Mouse (Mus musculus): ENCODE data around the gene Wdr76. TPM values are rescaled to one million over a fixed set of nuclear protein-coding genes. Genes with fewer than 3 reads are reported as not detected.

Gene Wdr76
- polyA plus RNA-seq (2015; fragmentation: Illumina TruSeq; extraction: RNeasy Lipid Tissue Mini Kit (QIAGEN cat#74804); ENCODE audit: low read depth, low replicate concordance): 2.9 TPM

GRCm38 (mm10) chr2:121505942-121506882 lies at the start of gene Wdr76, which contains the start of gene Mfap1a:
Gene Wdr76, plus strand, starts transcription at chr2:121506723.
Gene Mfap1a, minus strand, starts transcription at chr2:121506665.

GRCm38 (mm10) chr2:121473301-121474179 lies 33.0 kb upstream of the Wdr76 start, which contains the start of gene Mfap1b:
Gene Mfap1b, minus strand, starts transcription at chr2:121474067.

Other genes with a start within 250 kb of the Wdr76 start
- 59.2 TPM for gene Trp53bp1, start 235.3 kb upstream of the Wdr76 start, polyA plus RNA-seq (2015; fragmentation: Illumina TruSeq; extraction: RNeasy Lipid Tissue Mini Kit (QIAGEN cat#74804); ENCODE audit: low read depth, low replicate concordance)
- 275 TPM for gene Map1a, start 217.1 kb upstream of the Wdr76 start, polyA plus RNA-seq (2015; fragmentation: Illumina TruSeq; extraction: RNeasy Lipid Tissue Mini Kit (QIAGEN cat#74804); ENCODE audit: low read depth, low replicate concordance)
- gene Ppip5k1, start 151.3 kb upstream of the Wdr76 start, polyA plus RNA-seq (2015; fragmentation: Illumina TruSeq; extraction: RNeasy Lipid Tissue Mini Kit (QIAGEN cat#74804); ENCODE audit: low read depth, low replicate concordance): 84.3 TPM
- gene Ckmt1, start 149.0 kb upstream of the Wdr76 start, polyA plus RNA-seq (2015; fragmentation: Illumina TruSeq; extraction: RNeasy Lipid Tissue Mini Kit (QIAGEN cat#74804); ENCODE audit: low read depth, low replicate concordance): 338 TPM
- 0.31 TPM for gene Strc, start 119.6 kb upstream of the Wdr76 start, polyA plus RNA-seq (2015; fragmentation: Illumina TruSeq; extraction: RNeasy Lipid Tissue Mini Kit (QIAGEN cat#74804); ENCODE audit: low read depth, low replicate concordance)
- gene Pdia3, start 92.9 kb upstream of the Wdr76 start, polyA plus RNA-seq (2015; fragmentation: Illumina TruSeq; extraction: RNeasy Lipid Tissue Mini Kit (QIAGEN cat#74804); ENCODE audit: low read depth, low replicate concordance): 198 TPM
- gene Catsper2, start 92.9 kb upstream of the Wdr76 start, polyA plus RNA-seq (2015; fragmentation: Illumina TruSeq; extraction: RNeasy Lipid Tissue Mini Kit (QIAGEN cat#74804); ENCODE audit: low read depth, low replicate concordance): 3.2 TPM
- not detected for gene Ell3, start 62.4 kb upstream of the Wdr76 start, polyA plus RNA-seq (2015; fragmentation: Illumina TruSeq; extraction: RNeasy Lipid Tissue Mini Kit (QIAGEN cat#74804); ENCODE audit: low read depth, low replicate concordance)
- 378 TPM for gene Serf2, start 57.5 kb upstream of the Wdr76 start, polyA plus RNA-seq (2015; fragmentation: Illumina TruSeq; extraction: RNeasy Lipid Tissue Mini Kit (QIAGEN cat#74804); ENCODE audit: low read depth, low replicate concordance)
- 17.9 TPM for gene Hypk, start 53.4 kb upstream of the Wdr76 start, polyA plus RNA-seq (2015; fragmentation: Illumina TruSeq; extraction: RNeasy Lipid Tissue Mini Kit (QIAGEN cat#74804); ENCODE audit: low read depth, low replicate concordance)
- 0.34 TPM for gene Serinc4, start 49.9 kb upstream of the Wdr76 start, polyA plus RNA-seq (2015; fragmentation: Illumina TruSeq; extraction: RNeasy Lipid Tissue Mini Kit (QIAGEN cat#74804); ENCODE audit: low read depth, low replicate concordance)
- gene Mfap1b, start 32.7 kb upstream of the Wdr76 start, polyA plus RNA-seq (2015; fragmentation: Illumina TruSeq; extraction: RNeasy Lipid Tissue Mini Kit (QIAGEN cat#74804); ENCODE audit: low read depth, low replicate concordance): 45.6 TPM
- gene Mfap1a, start 58 bp upstream of the Wdr76 start, polyA plus RNA-seq (2015; fragmentation: Illumina TruSeq; extraction: RNeasy Lipid Tissue Mini Kit (QIAGEN cat#74804); ENCODE audit: low read depth, low replicate concordance): 27.1 TPM